Mouse (Mus musculus): ENCODE measurements around the gene Vmn1r192.
"Not testable (repeated sequence)": the region's sequence is repeated elsewhere in the genome, so short reads cannot be mapped to it uniquely, and the experiment has no call there.

Vmn1r192 gene

DNA sequence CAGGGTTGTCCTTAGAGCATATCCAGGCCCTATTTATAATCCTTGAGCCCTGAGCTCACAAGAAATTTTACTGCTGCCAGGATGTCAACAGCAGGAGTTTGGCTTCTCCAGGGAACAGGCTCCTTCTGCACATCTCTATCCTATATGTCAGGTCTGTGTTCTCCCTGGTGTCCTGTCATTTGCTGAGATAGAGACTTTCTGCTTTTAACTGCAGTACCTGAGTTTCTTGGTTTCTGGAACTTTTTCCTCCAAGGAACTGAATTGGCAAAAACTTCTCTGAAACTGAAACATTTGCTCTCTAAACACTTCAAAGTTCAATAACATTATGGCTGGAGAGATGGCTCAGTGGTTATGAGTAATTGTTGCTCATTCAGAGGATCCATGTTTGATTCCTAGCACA is at the start of gene Vmn1r192:
Vmn1r192 (minus strand) TSS at position 101 of the 400 bp plus-strand sequence.
- CTCF ChIA-PET = no interaction called here

DNA sequence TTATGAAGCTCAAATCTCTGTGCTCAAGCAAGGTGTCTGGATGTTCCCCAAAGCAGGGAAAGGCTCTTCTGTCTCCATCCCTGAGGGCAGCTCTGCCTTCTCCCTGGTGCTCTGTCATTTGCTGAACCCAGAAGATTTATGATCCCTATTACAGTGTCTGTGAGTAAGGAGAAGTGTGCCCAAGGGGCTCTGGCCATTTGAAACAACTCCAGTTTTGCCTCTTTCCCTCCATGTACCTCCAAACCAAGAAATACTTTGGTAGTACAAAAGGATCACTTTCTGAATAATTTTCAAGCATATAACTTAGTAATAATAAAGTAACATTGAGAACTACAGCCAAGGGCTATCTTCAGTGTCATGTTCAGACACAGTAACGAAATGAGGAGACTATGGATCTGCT is 32.1 kb upstream of the Vmn1r192 start, which contains the start of gene Vmn1r193:
Vmn1r193 (minus strand) TSS at position 101 of the 400 bp plus-strand sequence.
- CTCF ChIA-PET = not testable (repeated sequence)

DNA sequence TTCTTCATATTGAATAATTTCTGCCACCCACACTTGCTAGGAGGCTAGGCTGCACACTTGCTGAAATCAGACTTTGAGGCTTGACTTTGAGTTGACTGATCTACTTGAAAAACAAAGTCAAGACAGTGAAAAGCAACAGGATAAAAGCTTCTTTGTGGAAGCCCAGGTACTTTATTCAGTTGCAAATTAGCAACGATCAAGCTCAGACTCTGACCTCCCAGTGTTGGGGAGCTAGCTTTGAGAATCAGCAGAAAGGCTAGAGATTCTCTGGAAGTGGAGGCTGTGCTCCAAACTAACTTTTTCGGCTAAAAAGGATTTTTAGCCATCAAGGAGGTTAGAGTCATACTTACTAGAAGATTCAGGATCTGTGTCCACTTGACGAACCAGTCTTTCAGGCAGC is 1.8 kb upstream of the Vmn1r192 start:
- CTCF ChIA-PET = not testable (repeated sequence)

DNA sequence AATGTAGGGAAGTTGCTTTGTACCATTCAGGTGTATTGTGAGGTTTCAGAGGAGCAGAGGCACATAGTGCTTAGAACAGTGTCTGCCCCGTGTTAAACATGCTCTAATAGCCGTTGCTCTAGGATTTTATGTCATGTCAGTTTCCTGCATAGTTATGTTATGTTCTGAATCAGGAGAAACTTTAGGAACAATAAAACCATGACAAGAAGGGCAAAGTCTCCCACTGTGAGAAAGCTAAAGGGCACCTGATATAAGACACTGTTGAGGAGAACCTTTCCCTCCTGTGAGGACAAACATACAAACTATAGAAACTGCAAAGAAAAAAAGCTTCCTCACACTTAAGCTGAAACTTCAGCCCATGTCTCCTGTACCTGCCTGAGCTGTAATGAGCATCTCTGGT is 556 bp downstream of the Vmn1r192 start:
- CTCF ChIA-PET = no interaction called here

DNA sequence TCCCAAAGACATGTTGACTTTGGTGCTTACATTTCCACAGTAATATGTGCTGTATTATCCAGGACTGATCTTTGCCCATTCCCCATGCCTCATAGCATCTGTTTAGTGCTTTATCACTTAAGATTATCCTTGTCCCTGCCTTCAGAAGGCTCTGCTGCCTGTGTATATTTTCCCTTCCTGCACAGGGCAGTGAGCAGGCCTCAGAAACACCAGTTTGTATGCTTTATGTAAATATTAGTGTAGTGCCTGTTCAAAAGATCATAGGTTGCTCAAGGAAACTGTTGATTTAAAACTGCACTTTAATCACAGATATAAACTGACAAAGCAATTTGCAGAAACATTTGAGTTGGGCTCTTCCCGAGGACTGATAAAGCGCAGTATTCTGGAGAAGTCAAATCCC is 1.6 kb downstream of the Vmn1r192 start:
- CTCF ChIA-PET = no interaction called here

DNA sequence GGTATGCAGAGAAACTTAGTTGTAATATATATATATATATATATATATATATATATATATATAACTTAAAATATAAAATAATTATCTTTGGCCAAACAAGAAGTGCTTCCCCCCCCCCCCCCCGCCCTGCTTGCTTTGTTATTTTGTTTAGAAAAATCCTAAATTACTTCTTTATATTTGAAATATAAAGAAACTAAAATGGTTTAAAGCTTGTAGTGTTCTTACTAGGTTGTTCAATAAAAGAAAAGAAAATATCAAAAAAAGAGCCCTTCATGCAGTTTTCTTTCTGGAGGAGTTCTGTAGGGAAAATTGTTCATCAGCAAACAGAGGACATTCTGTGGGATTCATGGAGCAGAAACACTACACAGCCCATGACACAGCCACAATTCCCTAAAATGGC is 7.1 kb downstream of the Vmn1r192 start, which contains the start of gene Vmn1r191:
Vmn1r191 (minus strand) TSS at position 101 of the 400 bp plus-strand sequence.
- CTCF ChIA-PET = no interaction called here

DNA sequence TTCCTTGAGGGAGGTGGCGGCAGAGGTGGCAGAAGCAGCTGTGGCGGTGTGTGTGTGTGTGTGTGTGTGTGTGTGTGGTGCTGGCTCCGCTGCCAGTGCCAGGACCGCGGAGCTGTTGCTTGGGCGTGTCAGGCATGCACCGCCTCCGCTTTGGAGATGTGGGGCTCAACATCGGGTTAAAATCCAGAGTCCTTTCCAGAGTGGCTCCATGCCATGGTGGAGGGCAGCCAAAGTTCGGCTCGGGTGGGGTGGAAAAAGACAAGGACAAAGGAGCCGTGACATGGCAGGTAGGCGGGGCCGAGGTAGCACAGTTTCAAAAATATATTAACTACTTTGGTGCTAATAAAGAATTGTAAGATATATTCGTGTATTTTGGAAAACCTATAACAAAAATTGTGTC is 22.5 kb downstream of the Vmn1r192 start:
- CTCF ChIA-PET = no interaction called here

DNA sequence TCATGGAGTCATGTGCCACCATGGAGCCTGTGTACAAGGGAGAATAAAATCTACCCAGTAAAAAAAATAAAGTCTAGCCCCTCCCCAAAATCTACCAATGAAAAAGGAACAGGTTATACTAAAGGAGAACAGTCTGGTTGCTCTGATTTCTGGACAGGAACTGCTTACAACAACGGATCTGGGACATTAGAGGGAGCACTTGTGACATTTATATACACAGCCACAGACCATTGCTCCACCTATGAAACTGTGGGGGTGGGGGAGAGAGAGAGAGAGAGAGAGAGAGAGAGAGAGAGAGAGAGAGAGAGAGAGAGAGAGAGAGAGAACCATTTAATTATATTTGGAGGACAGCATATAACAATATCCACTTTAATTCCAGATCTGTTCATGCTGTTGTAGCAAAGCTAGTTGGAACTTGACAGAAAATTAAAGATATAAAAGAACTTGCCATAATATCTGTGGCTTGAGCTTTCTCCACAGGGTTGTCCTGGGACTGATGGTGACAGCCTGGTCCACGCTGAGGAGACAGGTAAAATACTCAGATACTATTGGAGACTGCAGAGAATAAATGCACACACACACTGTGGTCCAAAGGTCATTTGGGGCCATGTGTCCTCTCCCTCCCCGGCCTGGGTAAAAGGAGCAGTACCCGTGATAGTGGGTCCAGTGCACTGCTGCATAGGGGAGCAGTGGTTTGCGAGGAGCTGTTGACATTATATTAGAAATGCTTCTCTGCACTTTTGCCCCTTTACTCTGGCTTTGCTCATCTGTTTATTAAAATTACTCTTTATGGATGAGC is 54.2 kb downstream of the Vmn1r192 start:
- CTCF ChIA-PET = not testable (repeated sequence)

All from spleen, embryonic (tissue).